Mouse (Mus musculus): ENCODE results near the gene Olfr801. TPM values are rescaled to one million over a fixed set of nuclear protein-coding genes. Genes with fewer than 3 reads are reported as not detected.

Olfr801 gene
- not detected for total RNA-seq (2021)

- intact Hi-C loops (cut with DNase I) = no loop called here
- DNase-seq = no peak
Observed at GRCm38 (mm10) chr10:129673765-129674164, at the start of gene Olfr801. Gene Olfr801, minus strand, starts transcription at chr10:129673865.

GRCm38 (mm10) chr10:129702910-129703309 is 29.2 kb upstream of the Olfr801 start, which contains the start of gene Olfr804:
Gene Olfr804, plus strand, starts transcription at chr10:129703210.
- DNase-seq = no peak
- intact Hi-C loops (cut with DNase I) = no loop called here

- no peak for DNase-seq
- intact Hi-C loops (cut with DNase I) = no loop called here
Observed at GRCm38 (mm10) chr10:129694186-129694585, 20.5 kb upstream of the Olfr801 start, which contains the start of gene Olfr803. Gene Olfr803, minus strand, starts transcription at chr10:129694286.

- no peak for DNase-seq
- intact Hi-C loops (cut with DNase I) = no loop called here
Observed at GRCm38 (mm10) chr10:129688069-129688468, 14.4 kb upstream of the Olfr801 start, which contains the start of gene Olfr802. Gene Olfr802, minus strand, starts transcription at chr10:129688169.

- intact Hi-C loops (cut with DNase I) = no loop called here
- DNase-seq = no peak
Observed at GRCm38 (mm10) chr10:129657394-129657793, 16.3 kb downstream of the Olfr801 start, which contains the start of gene Olfr800. Gene Olfr800, plus strand, starts transcription at chr10:129657694.

- intact Hi-C loops (cut with DNase I) = no loop called here
Observed at GRCm38 (mm10) chr10:129651763-129652162, 21.9 kb downstream of the Olfr801 start.

GRCm38 (mm10) chr10:129637184-129637583 is 36.5 kb downstream of the Olfr801 start, which contains the start of gene Olfr799:
Gene Olfr799, plus strand, starts transcription at chr10:129637484.
- intact Hi-C loops (cut with DNase I) = no loop called here
- no peak for DNase-seq

More at GRCm38 (mm10) chr10:129651763-129652162, 21.9 kb downstream of the Olfr801 start:
- DNase-seq = no peak

- intact Hi-C loops (cut with DNase I) = no loop called here
- no peak for DNase-seq
Observed at GRCm38 (mm10) chr10:129627834-129628233, 45.8 kb downstream of the Olfr801 start, which contains the start of gene Olfr798. Gene Olfr798, minus strand, starts transcription at chr10:129627934.

- DNase-seq = no peak
- intact Hi-C loops (cut with DNase I) = no loop called here
Observed at GRCm38 (mm10) chr10:129623251-129623650, 50.4 kb downstream of the Olfr801 start.

GRCm38 (mm10) chr10:129621724-129622123 is 51.9 kb downstream of the Olfr801 start:
- DNase-seq = peak; percentile 1
- intact Hi-C loops (cut with DNase I) = no loop called here

Other genes with a start within 250 kb of the Olfr801 start
- not detected for gene Olfr786, start 246.6 kb downstream of the Olfr801 start, total RNA-seq (2021)
- gene Olfr787, start 212.0 kb downstream of the Olfr801 start, total RNA-seq (2021) = not detected
- gene Olfr788, start 202.9 kb downstream of the Olfr801 start, total RNA-seq (2021) = not detected
- gene Olfr789, start 189.1 kb downstream of the Olfr801 start, total RNA-seq (2021) = not detected
- gene Olfr790, start 175.4 kb downstream of the Olfr801 start, total RNA-seq (2021) = not detected
- not detected for gene Olfr791, start 152.1 kb downstream of the Olfr801 start, total RNA-seq (2021)
- not detected for gene Olfr792, start 134.7 kb downstream of the Olfr801 start, total RNA-seq (2021)
- not detected for gene Olfr794, start 106.2 kb downstream of the Olfr801 start, total RNA-seq (2021)
- not detected for gene Olfr796, start 61.3 kb downstream of the Olfr801 start, total RNA-seq (2021)
- not detected for gene Olfr798, start 45.9 kb downstream of the Olfr801 start, total RNA-seq (2021)
- not detected for gene Olfr799, start 36.4 kb downstream of the Olfr801 start, total RNA-seq (2021)
- gene Olfr800, start 16.2 kb downstream of the Olfr801 start, total RNA-seq (2021) = not detected
- not detected for gene Olfr802, start 14.3 kb upstream of the Olfr801 start, total RNA-seq (2021)
- gene Olfr803, start 20.4 kb upstream of the Olfr801 start, total RNA-seq (2021) = not detected
- not detected for gene Olfr804, start 29.3 kb upstream of the Olfr801 start, total RNA-seq (2021)
- gene Olfr805, start 55.5 kb upstream of the Olfr801 start, total RNA-seq (2021) = not detected
- gene Olfr806, start 68.1 kb upstream of the Olfr801 start, total RNA-seq (2021) = not detected
- not detected for gene Olfr807, start 83.9 kb upstream of the Olfr801 start, total RNA-seq (2021)
- gene Olfr808, start 91.6 kb upstream of the Olfr801 start, total RNA-seq (2021) = not detected
- gene Olfr809, start 100.8 kb upstream of the Olfr801 start, total RNA-seq (2021) = not detected
- gene Olfr810, start 121.1 kb upstream of the Olfr801 start, total RNA-seq (2021) = not detected
- not detected for gene Olfr811, start 130.5 kb upstream of the Olfr801 start, total RNA-seq (2021)
- not detected for gene Olfr812, start 172.2 kb upstream of the Olfr801 start, total RNA-seq (2021)
- gene Olfr813, start 181.5 kb upstream of the Olfr801 start, total RNA-seq (2021) = not detected
- not detected for gene Olfr814, start 206.0 kb upstream of the Olfr801 start, total RNA-seq (2021)
- not detected for gene Olfr815, start 232.0 kb upstream of the Olfr801 start, total RNA-seq (2021)
- gene Olfr816, start 241.7 kb upstream of the Olfr801 start, total RNA-seq (2021) = not detected